Mouse (Mus musculus): Measurements from ENCODE around the gene Oaf. TPM values are rescaled to one million over a fixed set of nuclear protein-coding genes. Genes with fewer than 3 reads are reported as not detected.

Oaf gene
- polyA plus RNA-seq, 1 experiment from 2014 or later, result 86.1 TPM

DNA sequence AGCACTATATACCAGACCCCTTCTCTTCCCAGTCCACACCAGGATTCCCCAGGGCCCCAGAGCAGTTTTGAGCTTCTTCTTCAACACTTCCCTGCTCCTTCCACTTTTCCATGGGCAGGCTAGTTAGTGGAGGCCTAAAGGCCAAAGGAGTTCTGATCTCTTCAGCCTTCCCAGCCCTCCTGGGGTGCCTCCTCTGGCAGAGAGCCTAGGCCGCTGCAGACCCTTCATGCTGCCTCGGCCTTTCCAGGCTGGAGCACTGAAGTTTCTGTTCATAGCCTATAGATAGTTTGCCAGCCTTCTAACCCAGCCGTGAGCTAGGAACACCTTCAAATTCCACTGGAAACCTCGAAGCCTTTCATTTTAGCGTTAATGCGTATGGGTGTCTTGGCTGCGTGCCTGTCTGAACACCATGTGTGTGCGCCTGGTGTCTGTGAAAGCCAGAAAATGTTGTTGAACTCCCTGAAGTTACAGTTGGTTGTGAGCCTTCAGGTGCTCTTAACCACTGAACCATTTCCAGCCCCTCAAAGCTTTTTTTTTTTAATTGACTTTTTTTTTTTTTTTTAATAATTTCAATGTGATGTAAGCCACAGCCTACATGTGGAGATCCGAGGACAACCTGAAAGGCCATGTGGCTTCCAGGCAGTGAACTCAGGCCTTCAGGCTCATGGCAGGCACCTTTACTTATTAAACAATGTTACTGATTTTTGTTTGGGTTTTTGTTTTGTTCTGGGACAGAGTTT lies 23.3 kb upstream of the Oaf start:
- H3K4me2 ChIP-seq, result no peak overlapping the region
- H3K4me1 ChIP-seq, result peaks cover 57% of the 10 kb centered on the region
- H3K27me3 ChIP-seq, result no peaks in the 10 kb centered on the region
- no peaks in the 10 kb centered on the region for H3K36me3 ChIP-seq
- peak overlapping the region; percentile 98 for H3K27ac ChIP-seq
- no peak for ATAC-seq (ENCODE audit: insufficient number of reproducible peaks, insufficient read depth, low FRiP score, low TSS enrichment, low read depth)
- no peak overlapping the region for H3K9ac ChIP-seq
- WGBS, result 31% methylated on average over 9 of the region's 9 CpGs
- H3K9me3 ChIP-seq, result no peaks in the 10 kb centered on the region
- no peak overlapping the region for H3K4me3 ChIP-seq

DNA sequence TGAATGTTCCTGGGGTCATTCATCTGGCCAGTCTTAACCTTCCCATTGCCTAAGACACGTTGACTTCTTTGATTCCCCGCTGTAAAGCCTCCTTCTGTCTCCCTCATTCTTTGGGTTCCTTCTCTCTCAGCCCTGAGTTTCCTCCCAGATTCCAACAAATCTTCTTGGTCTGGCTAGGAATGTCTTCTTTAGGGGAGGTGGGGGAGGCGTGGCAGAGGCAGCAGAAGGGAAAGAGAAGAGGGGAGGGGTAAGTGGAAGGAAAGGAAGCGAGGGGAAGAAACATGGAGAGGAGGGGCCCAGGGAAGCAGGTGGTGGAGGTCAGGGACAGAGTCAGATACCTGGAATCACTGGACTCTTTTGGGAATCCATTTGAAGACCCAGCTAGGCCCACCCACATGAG lies 22.7 kb upstream of the Oaf start:
- no peak for ATAC-seq (ENCODE audit: insufficient number of reproducible peaks, insufficient read depth, low FRiP score, low TSS enrichment, low read depth)
- no peaks in the 10 kb centered on the region for H3K9me3 ChIP-seq
- peaks cover 60% of the 10 kb centered on the region for H3K4me1 ChIP-seq
- H3K36me3 ChIP-seq, result no peaks in the 10 kb centered on the region
- 0 out of 2 replicates have a peak overlapping the region, but pooled peaks have one; percentile 7 for H3K4me2 ChIP-seq
- H3K9ac ChIP-seq, result no peak overlapping the region; the same call in 1 of the 2 replicates
- no peaks in the 10 kb centered on the region for H3K27me3 ChIP-seq
- no peak overlapping the region for H3K4me3 ChIP-seq
- H3K27ac ChIP-seq, result peak overlapping the region; percentile 98
- 26% methylated on average over 4 of the region's 4 CpGs for WGBS

DNA sequence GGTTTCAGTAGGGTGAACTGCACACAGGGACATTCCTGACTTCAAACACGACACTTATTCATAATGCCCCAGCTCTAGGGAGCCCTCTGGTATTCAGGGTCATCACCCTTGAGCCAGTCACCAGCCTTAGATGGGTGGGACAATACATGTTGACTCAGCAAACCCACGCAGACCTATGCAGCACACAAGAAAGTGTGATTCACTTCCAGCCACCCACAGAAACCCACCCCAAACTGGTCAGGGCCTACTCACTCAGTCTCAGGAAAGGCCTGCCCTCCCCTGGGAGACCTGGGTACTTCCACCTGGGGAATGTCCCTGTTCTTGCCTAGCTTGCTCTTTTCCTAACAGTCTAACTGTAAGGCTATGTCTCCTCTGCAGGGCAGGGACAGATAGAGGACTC lies 22.2 kb upstream of the Oaf start:
- H3K9ac ChIP-seq, result no peak overlapping the region
- H3K4me2 ChIP-seq, result 0 out of 2 replicates have a peak overlapping the region, but pooled peaks have one; percentile 7
- H3K4me3 ChIP-seq, result no peak overlapping the region
- no peaks in the 10 kb centered on the region for H3K27me3 ChIP-seq
- ATAC-seq (ENCODE audit: insufficient number of reproducible peaks, insufficient read depth, low FRiP score, low TSS enrichment, low read depth), result peak; percentile 32; the same call in 1 of the 2 replicates
- peak overlapping the region; percentile 98 for H3K27ac ChIP-seq
- 25% methylated on average over 2 of the region's 2 CpGs for whole genome bisulfite sequencing
- H3K9me3 ChIP-seq, result no peaks in the 10 kb centered on the region
- no peaks in the 10 kb centered on the region for H3K36me3 ChIP-seq
- peaks cover 61% of the 10 kb centered on the region for H3K4me1 ChIP-seq

DNA sequence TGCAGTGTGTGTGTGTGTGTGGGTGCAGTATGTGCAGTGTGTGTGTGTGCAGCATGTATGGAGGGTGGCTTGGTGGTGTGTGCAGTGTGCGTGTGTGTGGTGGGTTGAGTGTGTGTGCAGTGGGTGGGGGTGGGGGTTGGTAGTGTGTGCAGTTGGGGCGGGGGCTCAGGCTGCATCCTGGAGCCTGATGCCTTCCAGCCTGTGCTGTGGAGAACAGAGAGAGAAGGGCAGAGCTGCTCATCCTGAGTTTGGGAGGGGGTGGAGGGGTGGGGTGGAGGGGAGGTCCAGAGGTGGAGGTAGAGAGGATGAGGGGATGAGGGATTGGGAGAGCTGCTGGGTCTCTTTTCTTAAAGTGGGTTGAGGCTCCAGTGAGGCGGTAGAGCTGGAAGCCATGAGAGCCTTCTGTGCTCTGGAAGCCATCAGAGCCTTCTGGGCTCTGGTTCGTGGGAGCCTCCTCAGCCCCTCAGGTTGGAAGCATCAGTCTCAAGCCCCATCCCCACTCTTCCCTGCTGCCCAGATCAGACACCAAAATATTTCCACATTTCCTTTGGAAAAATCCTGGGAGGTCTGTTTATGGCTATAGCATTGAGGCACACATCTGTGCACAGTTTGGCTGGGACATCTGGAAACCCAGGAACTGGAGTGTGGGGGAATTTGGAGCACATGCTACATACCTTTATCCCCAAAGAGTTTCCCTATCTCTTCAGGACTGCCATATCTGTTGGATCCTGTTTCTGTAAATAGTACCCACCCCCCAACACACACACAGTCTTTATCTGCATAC lies 21.6 kb upstream of the Oaf start:
- peak overlapping the region; percentile 32; the same call in 1 of the 2 replicates for H3K9ac ChIP-seq
- WGBS, result 26% methylated on average over 4 of the region's 4 CpGs
- no peaks in the 10 kb centered on the region for H3K36me3 ChIP-seq
- peak overlapping the region; percentile 35 for H3K4me2 ChIP-seq
- no peak overlapping the region for H3K4me3 ChIP-seq
- no peaks in the 10 kb centered on the region for H3K9me3 ChIP-seq
- ATAC-seq (ENCODE audit: insufficient number of reproducible peaks, insufficient read depth, low FRiP score, low TSS enrichment, low read depth), result peak; percentile 69
- H3K4me1 ChIP-seq, result peaks cover 61% of the 10 kb centered on the region
- H3K27me3 ChIP-seq, result no peaks in the 10 kb centered on the region
- peak overlapping the region; percentile 98 for H3K27ac ChIP-seq

DNA sequence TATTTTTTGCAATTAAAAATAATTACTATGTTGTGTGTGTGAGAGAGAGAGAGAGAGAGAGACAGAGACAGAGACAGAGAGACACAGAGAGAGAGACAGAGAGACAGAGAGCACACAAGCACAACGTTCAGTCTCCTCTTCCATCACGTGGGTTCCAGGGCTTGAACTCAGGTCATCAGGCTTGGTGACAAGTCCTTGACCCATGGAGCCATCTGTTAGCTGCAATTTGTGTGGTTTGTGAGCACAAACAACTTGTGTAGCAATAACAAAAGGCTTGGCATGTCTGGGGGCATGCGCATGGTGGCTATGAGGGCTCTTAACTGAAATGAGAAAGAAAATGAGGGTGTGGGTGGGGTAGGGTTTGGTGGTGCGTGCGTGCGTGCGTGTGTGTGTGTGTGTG lies 20.9 kb upstream of the Oaf start:
- WGBS, result 60% methylated on average over 7 of the region's 7 CpGs

DNA sequence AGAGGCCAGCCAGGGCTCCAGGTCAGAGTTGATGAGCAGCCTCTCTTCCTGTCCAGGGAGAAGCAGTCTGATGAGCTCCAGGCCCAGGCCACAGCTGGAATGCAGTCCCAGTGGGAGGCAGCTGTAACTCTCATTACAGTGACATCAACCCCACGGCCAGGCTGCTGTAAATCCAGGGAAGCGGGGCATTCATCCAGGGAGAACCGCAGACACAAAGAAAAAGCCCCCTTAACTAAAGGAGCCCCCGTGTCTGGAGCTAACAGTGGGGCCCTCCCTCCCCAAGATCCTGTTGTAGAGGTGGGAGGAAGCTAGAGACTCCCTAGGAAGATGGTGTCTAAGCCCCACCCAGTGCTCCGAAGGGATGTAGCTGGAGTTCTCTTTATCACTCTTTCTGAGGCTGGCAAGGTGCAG lies 13.6 kb upstream of the Oaf start:
- peak; percentile 60; the same call in 1 of the 2 replicates for ATAC-seq (ENCODE audit: insufficient number of reproducible peaks, insufficient read depth, low FRiP score, low TSS enrichment, low read depth)
- Histone ChIP-seq H3K9me3 (no peaks in the 10 kb centered on the region), H3K36me3 (no peaks in the 10 kb centered on the region), H3K9ac (peak overlapping the region; percentile 58), H3K27me3 (no peaks in the 10 kb centered on the region), H3K4me1 (peaks cover 51% of the 10 kb centered on the region), H3K4me2 (peak overlapping the region; percentile 52), H3K4me3 (no peak overlapping the region), H3K27ac (peak overlapping the region; percentile 99)
- 10% methylated on average over 5 of the region's 5 CpGs for WGBS

More for the DNA sequence above, 20.9 kb upstream of the Oaf start:
- Histone ChIP-seq H3K4me2 (0 out of 2 replicates have a peak overlapping the region, but pooled peaks have one; percentile 35), H3K9me3 (no peaks in the 10 kb centered on the region), H3K36me3 (no peaks in the 10 kb centered on the region), H3K27ac (peak overlapping the region; percentile 98), H3K27me3 (no peaks in the 10 kb centered on the region), H3K4me3 (no peak overlapping the region), H3K4me1 (peaks cover 62% of the 10 kb centered on the region), H3K9ac (no peak overlapping the region)
- ATAC-seq (ENCODE audit: insufficient number of reproducible peaks, insufficient read depth, low FRiP score, low TSS enrichment, low read depth), result no peak

DNA sequence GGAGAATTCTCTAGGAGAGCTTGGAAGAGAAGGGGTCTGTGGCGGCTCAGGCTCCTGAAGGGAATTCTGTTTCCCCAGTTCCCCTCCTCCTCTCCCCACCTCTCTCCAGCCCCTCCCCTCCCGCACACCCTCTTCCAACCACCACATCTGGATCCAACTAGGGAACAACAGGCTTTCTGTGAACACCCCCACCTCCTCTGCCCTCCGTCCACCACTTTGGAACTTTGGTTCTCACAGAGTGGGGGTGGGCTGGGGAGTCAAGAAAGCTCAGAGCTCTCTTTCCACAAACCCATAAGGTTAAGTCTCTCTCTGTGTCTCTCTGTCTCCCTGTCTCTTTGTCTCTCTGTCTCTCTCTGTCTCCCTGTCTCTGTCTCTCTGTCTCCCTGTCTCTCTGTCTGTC lies 13.1 kb upstream of the Oaf start:
- Histone ChIP-seq H3K36me3 (no peaks in the 10 kb centered on the region), H3K4me1 (peaks cover 51% of the 10 kb centered on the region), H3K9ac (peak overlapping the region; percentile 58), H3K27me3 (no peaks in the 10 kb centered on the region), H3K4me2 (peak overlapping the region; percentile 52), H3K9me3 (no peaks in the 10 kb centered on the region), H3K4me3 (no peak overlapping the region), H3K27ac (peak overlapping the region; percentile 99)
- WGBS, result 23% methylated on average over 3 of the region's 3 CpGs
- peak; percentile 87 for ATAC-seq (ENCODE audit: insufficient number of reproducible peaks, insufficient read depth, low FRiP score, low TSS enrichment, low read depth)

DNA sequence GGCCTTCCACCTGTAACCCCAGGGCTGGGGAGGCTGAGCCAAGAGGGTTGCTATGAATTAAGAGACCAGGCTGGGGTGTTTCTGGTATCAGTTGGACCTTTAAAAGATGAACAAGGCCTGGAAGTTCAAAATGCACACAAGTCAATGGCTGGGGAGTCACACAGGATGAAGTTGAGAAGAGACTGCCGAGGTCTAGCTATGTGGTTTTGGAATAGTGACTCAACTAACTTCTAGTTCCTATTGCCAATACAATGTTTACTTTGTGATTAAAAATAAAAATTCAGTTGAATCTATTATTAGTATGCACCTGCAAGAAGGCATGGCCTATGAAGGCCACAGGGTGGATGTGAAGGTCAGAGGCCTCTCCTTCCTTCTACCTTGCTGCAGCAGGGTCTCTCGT lies 12.1 kb upstream of the Oaf start:
- 85% methylated on average over 2 of the region's 2 CpGs for whole genome bisulfite sequencing
- Histone ChIP-seq H3K9ac (no peak overlapping the region), H3K27ac (peak overlapping the region; percentile 99), H3K4me1 (peaks cover 48% of the 10 kb centered on the region), H3K4me3 (no peak overlapping the region), H3K27me3 (no peaks in the 10 kb centered on the region), H3K4me2 (no peak overlapping the region), H3K9me3 (no peaks in the 10 kb centered on the region), H3K36me3 (no peaks in the 10 kb centered on the region)
- no peak for ATAC-seq (ENCODE audit: insufficient number of reproducible peaks, insufficient read depth, low FRiP score, low TSS enrichment, low read depth)

DNA sequence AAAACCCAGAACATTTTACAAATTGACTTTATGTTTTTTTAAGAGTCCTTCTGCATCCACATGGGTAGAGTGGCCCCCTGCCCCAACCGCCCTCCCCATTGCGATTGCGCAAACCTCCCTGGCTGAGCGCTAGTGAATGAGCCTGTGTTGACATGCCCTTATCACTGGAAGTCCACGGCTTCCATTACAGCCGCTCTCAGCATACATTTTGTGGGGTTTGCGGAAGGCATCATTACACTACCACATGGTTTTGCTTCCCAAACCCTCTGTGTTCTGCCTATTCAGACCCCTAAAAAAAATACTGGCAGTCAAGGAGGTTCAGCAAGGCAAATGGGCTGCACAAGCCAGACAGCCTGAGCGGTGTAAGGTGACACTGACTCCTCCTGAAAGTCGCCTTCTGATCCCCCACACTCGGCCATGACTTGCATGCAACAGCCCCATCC lies 7.0 kb upstream of the Oaf start:
- Histone ChIP-seq H3K27me3 (no peaks in the 10 kb centered on the region), H3K9ac (no peak overlapping the region), H3K4me1 (peaks cover 26% of the 10 kb centered on the region), H3K9me3 (no peaks in the 10 kb centered on the region), H3K27ac (peak overlapping the region; percentile 72), H3K4me3 (no peak overlapping the region), H3K4me2 (peak overlapping the region; percentile 20), H3K36me3 (no peaks in the 10 kb centered on the region)
- ATAC-seq (ENCODE audit: insufficient number of reproducible peaks, insufficient read depth, low FRiP score, low TSS enrichment, low read depth), result 0 out of 2 replicates have a peak, but pooled peaks have one; percentile 40
- 11% methylated on average over 10 of the region's 10 CpGs for WGBS

DNA sequence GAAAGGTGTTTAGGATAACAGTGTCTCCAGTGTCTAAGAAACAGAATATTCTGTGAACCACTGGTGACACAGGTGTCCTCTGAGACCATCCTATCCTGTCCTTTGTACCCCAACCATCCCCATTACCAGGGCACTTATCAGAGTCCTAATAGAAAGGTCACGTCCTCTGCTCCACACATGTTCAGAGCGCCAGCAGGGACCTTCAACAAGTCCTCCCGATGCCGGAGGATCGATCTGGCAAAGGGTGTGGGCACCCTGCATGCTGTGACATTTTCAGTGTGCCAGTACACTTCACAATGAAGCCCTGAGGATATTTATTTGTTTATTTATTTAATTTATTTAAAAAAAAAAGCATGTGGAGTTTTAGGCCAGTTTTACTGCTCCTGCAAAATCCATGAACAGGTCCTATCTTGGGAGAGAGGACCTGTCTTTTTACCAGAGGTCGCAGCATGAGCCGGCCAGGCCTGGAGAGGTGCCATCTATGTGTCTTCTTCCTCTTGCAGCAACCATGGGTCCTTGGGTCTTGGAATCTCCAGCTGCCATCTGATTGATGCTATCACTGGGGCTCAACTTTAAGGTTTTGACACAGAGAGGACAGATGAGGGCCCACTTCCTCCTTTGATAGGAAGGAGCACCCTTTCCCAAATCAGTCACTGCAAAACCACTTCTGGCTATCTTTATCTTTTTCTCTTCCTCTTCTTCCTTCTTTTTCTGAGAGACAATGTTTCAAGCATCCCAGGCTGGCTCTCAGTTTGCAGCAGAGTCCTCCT lies 6.3 kb upstream of the Oaf start:
- no peak for ATAC-seq (ENCODE audit: insufficient number of reproducible peaks, insufficient read depth, low FRiP score, low TSS enrichment, low read depth)
- Histone ChIP-seq H3K4me3 (no peak overlapping the region), H3K27me3 (no peaks in the 10 kb centered on the region), H3K27ac (peak overlapping the region; percentile 72; the same call in 1 of the 2 replicates), H3K9me3 (no peaks in the 10 kb centered on the region), H3K4me2 (no peak overlapping the region), H3K36me3 (no peaks in the 10 kb centered on the region), H3K4me1 (peaks cover 25% of the 10 kb centered on the region), H3K9ac (no peak overlapping the region)
- 89% methylated on average over 7 of the region's 7 CpGs for WGBS

DNA sequence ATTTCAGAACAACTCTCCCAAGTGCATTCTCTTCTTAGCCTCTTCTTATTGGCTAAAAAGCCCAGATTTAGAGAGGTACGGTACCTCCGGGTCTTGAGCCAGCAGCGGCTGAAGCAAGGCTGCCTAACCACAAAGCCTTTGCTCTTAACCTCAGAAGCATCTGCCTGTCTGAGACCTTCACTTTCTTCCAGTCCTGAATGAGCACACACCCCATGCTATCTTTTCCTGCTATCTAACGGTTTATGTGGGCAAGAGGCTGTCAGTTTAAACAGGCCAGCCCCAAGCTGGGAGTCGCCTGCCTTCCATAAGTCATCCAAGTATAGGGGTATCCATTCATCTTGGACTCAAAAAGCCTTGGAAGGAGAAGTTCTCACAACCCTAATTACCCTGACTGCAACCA lies 2.7 kb upstream of the Oaf start:
- H3K4me2 ChIP-seq, result no peak overlapping the region
- H3K9ac ChIP-seq, result no peak overlapping the region
- H3K27ac ChIP-seq, result no peak overlapping the region
- H3K4me3 ChIP-seq, result no peak overlapping the region
- H3K36me3 ChIP-seq, result no peaks in the 10 kb centered on the region
- 68% methylated on average over 5 of the region's 5 CpGs for WGBS
- peaks cover 40% of the 10 kb centered on the region for H3K4me1 ChIP-seq
- H3K9me3 ChIP-seq, result no peaks in the 10 kb centered on the region
- ATAC-seq (ENCODE audit: insufficient number of reproducible peaks, insufficient read depth, low FRiP score, low TSS enrichment, low read depth), result no peak
- H3K27me3 ChIP-seq, result no peaks in the 10 kb centered on the region
